Mouse (Mus musculus): ENCODE results near the gene Pogz. TPM values are rescaled to one million over a fixed set of nuclear protein-coding genes. Genes with fewer than 3 reads are reported as not detected.

Gene Pogz
- polyA plus RNA-seq, 1 experiment: 8.0 TPM

DNA sequence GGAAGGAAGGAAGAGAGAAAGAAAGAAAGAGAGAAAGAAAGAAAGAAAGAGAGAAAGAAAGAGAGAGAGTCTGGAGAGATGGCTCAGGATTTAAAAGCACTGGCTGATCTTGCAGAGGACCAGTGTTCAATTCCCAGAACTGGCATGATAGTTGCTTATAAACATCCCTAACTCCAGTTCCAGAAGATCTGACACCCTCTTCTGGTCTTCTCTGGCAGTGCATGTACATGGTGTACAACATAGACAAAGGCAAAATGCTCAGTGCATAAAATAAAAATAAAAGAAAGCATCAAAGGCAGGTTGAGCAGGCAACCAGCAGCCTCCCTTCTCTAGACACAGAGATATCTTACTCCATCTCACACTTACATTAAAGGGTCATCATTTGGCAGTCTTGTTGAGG is 21.8 kb upstream of the Pogz start:
- Histone ChIP-seq H3K27ac (ENCODE audit: insufficient read depth, low read depth, low read length) (no peak overlapping the region), H3K4me1 (ENCODE audit: control insufficient read depth, insufficient read depth, insufficient read length, low read length) (no peaks in the 10 kb centered on the region), H3K4me3 (ENCODE audit: low read depth, low read length) (no peak overlapping the region), H3K36me3 (ENCODE audit: control insufficient read depth, insufficient read depth, low read length) (no peaks in the 10 kb centered on the region), H3K27me3 (ENCODE audit: control insufficient read depth, insufficient read depth, low read length) (no peaks in the 10 kb centered on the region)
- TF ChIP-seq POLR2A (IDR thresholded peaks at IDR 0.05; ENCODE audit: low read depth, low read length): no peak
- TF ChIP-seq CTCF (IDR thresholded peaks at IDR 0.05; ENCODE audit: extremely low read depth, insufficient read length, insufficient replicate concordance, low read depth, low read length): no peak

- peaks cover 2% of the 10 kb centered on the region; the same call in 1 of the 2 replicates for H3K4me1 ChIP-seq (ENCODE audit: control insufficient read depth, insufficient read depth, insufficient read length, low read length)
- H3K36me3 ChIP-seq (ENCODE audit: control insufficient read depth, insufficient read depth, low read length): no peaks in the 10 kb centered on the region
- no peak overlapping the region for H3K4me3 ChIP-seq (ENCODE audit: low read depth, low read length)
- WGBS: 59% methylated on average over 2 of the region's 2 CpGs
- no peak overlapping the region for H3K27ac ChIP-seq (ENCODE audit: insufficient read depth, low read depth, low read length)
- no peaks in the 10 kb centered on the region for H3K27me3 ChIP-seq (ENCODE audit: control insufficient read depth, insufficient read depth, low read length)
- TF ChIP-seq CTCF (IDR thresholded peaks at IDR 0.05; ENCODE audit: extremely low read depth, insufficient read length, insufficient replicate concordance, low read depth, low read length) (no peak), POLR2A (IDR thresholded peaks at IDR 0.05; ENCODE audit: low read depth, low read length) (no peak)
Measured at GRCm38 (mm10) chr3:94817731-94818130, 19.6 kb upstream of the Pogz start.

DNA sequence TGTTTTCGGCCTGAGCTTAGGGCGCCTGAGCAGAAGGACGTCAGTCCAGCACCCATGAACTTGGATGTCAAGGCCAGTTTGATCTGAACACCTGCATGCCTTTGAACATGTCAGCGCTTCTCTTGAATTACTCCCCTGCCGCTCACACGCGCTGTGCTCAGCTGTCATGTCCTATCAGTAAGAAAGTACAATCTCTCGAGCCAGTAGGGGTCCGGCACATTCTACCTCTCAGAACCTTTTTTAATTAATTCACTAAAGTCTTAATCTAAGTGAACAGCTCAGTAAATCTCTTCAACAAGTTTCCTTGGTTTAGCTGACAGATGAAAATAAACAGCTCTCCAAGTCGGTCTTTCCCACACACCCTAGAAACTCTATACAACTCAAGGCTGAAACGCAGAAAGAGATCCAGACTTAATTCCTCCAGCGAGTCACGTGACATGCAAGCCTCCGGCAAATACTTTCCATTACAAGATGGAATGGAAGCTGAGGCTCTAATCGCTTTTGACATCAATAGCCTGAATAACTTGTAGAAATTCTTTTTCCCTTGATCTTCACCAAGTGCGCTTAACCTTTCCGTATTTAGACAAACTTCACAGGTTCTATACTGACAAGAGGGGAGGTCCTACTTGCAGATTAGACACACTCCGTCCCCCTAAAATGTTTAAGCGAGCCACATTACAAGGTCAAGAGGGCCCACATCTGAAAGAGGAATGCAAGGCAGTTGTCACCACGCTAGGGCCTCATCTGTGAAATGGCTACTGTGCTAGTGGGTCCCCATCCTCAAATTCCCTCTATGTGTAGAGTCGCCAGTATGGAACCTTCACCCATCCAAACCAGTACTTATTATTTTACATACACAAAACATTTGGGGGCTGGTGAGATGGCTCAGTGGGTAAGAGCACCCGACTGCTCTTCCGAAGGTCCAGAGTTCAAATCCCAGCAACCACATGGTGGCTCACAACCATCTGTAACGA is 17.6 kb upstream of the Pogz start:
- peaks cover 2% of the 10 kb centered on the region; the same call in 1 of the 2 replicates for H3K4me1 ChIP-seq (ENCODE audit: control insufficient read depth, insufficient read depth, insufficient read length, low read length)
- H3K27me3 ChIP-seq (ENCODE audit: control insufficient read depth, insufficient read depth, low read length): no peaks in the 10 kb centered on the region
- TF ChIP-seq CTCF (IDR thresholded peaks at IDR 0.05; ENCODE audit: extremely low read depth, insufficient read length, insufficient replicate concordance, low read depth, low read length) (no peak), POLR2A (IDR thresholded peaks at IDR 0.05; ENCODE audit: low read depth, low read length) (no peak)
- no peak overlapping the region for H3K4me3 ChIP-seq (ENCODE audit: low read depth, low read length)
- 87% methylated on average over 24 of the region's 24 CpGs for whole genome bisulfite sequencing
- H3K27ac ChIP-seq (ENCODE audit: insufficient read depth, low read depth, low read length): no peak overlapping the region
- no peaks in the 10 kb centered on the region for H3K36me3 ChIP-seq (ENCODE audit: control insufficient read depth, insufficient read depth, low read length)

- Histone ChIP-seq H3K4me1 (ENCODE audit: control insufficient read depth, insufficient read depth, insufficient read length, low read length) (peaks cover 2% of the 10 kb centered on the region; the same call in 1 of the 2 replicates), H3K4me3 (ENCODE audit: low read depth, low read length) (peak overlapping the region; percentile 65), H3K27ac (ENCODE audit: insufficient read depth, low read depth, low read length) (no peak overlapping the region), H3K27me3 (ENCODE audit: control insufficient read depth, insufficient read depth, low read length) (no peaks in the 10 kb centered on the region), H3K36me3 (ENCODE audit: control insufficient read depth, insufficient read depth, low read length) (no peaks in the 10 kb centered on the region)
- 2% methylated on average over 31 of the region's 31 CpGs for WGBS
- TF ChIP-seq POLR2A (IDR thresholded peaks at IDR 0.05; ENCODE audit: low read depth, low read length) (no peak), CTCF (IDR thresholded peaks at IDR 0.05; ENCODE audit: extremely low read depth, insufficient read length, insufficient replicate concordance, low read depth, low read length) (no peak)
Measured at GRCm38 (mm10) chr3:94821008-94821638, 16.2 kb upstream of the Pogz start.

DNA sequence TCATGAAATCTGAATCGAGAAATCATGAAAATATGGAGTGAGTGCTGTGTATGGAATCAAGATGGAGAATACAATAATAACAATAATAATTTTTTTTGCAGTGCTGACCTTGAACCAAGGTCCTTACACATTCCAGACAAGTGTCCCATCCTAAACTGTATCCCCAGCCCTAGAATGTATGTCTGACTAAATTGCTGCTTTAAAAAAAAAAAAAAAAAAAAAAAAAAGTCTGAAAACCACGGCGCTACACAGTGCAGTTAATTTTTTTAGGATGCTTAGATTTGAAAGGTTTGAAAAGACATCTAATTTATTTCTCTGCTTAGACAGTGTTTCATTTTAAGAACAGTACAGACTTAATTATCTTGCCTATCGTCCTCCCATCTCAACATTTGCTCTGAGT is 15.3 kb upstream of the Pogz start:
- Histone ChIP-seq H3K36me3 (ENCODE audit: control insufficient read depth, insufficient read depth, low read length) (no peaks in the 10 kb centered on the region), H3K4me1 (ENCODE audit: control insufficient read depth, insufficient read depth, insufficient read length, low read length) (peaks cover 2% of the 10 kb centered on the region; the same call in 1 of the 2 replicates), H3K4me3 (ENCODE audit: low read depth, low read length) (no peak overlapping the region), H3K27ac (ENCODE audit: insufficient read depth, low read depth, low read length) (no peak overlapping the region), H3K27me3 (ENCODE audit: control insufficient read depth, insufficient read depth, low read length) (no peaks in the 10 kb centered on the region)
- no peak for TF ChIP-seq CTCF (IDR thresholded peaks at IDR 0.05; ENCODE audit: extremely low read depth, insufficient read length, insufficient replicate concordance, low read depth, low read length)
- WGBS: 71% methylated on average over 4 of the region's 4 CpGs

GRCm38 (mm10) chr3:94824110-94824509 is 13.3 kb upstream of the Pogz start:
- WGBS: 86% methylated on average over 3 of the region's 3 CpGs
- Histone ChIP-seq H3K27me3 (ENCODE audit: control insufficient read depth, insufficient read depth, low read length) (no peaks in the 10 kb centered on the region), H3K36me3 (ENCODE audit: control insufficient read depth, insufficient read depth, low read length) (no peaks in the 10 kb centered on the region), H3K4me1 (ENCODE audit: control insufficient read depth, insufficient read depth, insufficient read length, low read length) (peaks cover 2% of the 10 kb centered on the region; the same call in 1 of the 2 replicates), H3K4me3 (ENCODE audit: low read depth, low read length) (no peak overlapping the region), H3K27ac (ENCODE audit: insufficient read depth, low read depth, low read length) (no peak overlapping the region)
- 0 out of 2 replicates have a peak, but pooled peaks have one; percentile 18 for TF ChIP-seq CTCF (IDR thresholded peaks at IDR 0.05; ENCODE audit: extremely low read depth, insufficient read length, insufficient replicate concordance, low read depth, low read length)
- TF ChIP-seq POLR2A (IDR thresholded peaks at IDR 0.05; ENCODE audit: low read depth, low read length): no peak

GRCm38 (mm10) chr3:94832100-94832499 is 5.3 kb upstream of the Pogz start:
- 5% methylated on average over 9 of the region's 9 CpGs for WGBS
- Histone ChIP-seq H3K4me3 (ENCODE audit: low read depth, low read length) (no peak overlapping the region), H3K4me1 (ENCODE audit: control insufficient read depth, insufficient read depth, insufficient read length, low read length) (no peaks in the 10 kb centered on the region), H3K36me3 (ENCODE audit: control insufficient read depth, insufficient read depth, low read length) (no peaks in the 10 kb centered on the region), H3K27me3 (ENCODE audit: control insufficient read depth, insufficient read depth, low read length) (no peaks in the 10 kb centered on the region), H3K27ac (ENCODE audit: insufficient read depth, low read depth, low read length) (no peak overlapping the region)
- TF ChIP-seq POLR2A (IDR thresholded peaks at IDR 0.05; ENCODE audit: low read depth, low read length) (no peak), CTCF (IDR thresholded peaks at IDR 0.05; ENCODE audit: extremely low read depth, insufficient read length, insufficient replicate concordance, low read depth, low read length) (no peak)
